Mouse (Mus musculus) heart, postnatal 14 days (tissue): ENCODE measurements around the gene Fam166a. TPM values are rescaled to one million over a fixed set of nuclear protein-coding genes. Genes with fewer than 3 reads are reported as not detected.
"Not testable (repeated sequence)": the region's sequence is repeated elsewhere in the genome, so short reads cannot be mapped to it uniquely, and the experiment has no call there.

ENCODE experiments used
- DNase-seq, 2 experiments: peaks; one replicate each; pipeline ENCODE4 v3.0.0; 2021 to 2022
- intact Hi-C: fragments of 180-260 bp; cut with DNase I; formaldehyde crosslinking; loops from one replicate; pipeline ENCODE4 v1.15.1; 2025
- total RNA-seq, 2 experiments: library from RNA; stranded (reverse); gene quantifications; 2 replicates each; pipeline ENCODE4 v1.2.3; 2021

Gene Fam166a
- total RNA-seq, 2 experiments from 2014 or later, result not detected

DNA sequence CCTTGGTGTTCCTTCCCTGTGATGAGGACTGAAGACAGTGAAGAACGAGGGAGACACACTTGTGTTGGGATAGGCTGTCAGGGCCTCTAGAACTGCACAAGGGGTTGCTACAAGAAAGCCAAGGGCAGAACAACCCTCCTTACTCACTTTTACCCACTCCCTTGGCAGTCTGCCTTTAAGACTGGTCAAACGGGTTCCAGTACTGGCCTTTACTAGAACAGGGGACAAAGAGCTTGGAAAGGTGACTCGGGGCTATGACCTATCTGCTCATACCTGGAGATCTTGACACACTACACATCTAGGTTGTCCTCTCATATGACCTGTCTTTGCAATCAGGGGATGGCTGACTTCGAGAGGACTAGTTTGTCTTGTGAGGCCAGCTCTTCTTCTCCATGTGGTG is 19.0 kb downstream of the Fam166a start:
- intact Hi-C loops, result no loop called here

DNA sequence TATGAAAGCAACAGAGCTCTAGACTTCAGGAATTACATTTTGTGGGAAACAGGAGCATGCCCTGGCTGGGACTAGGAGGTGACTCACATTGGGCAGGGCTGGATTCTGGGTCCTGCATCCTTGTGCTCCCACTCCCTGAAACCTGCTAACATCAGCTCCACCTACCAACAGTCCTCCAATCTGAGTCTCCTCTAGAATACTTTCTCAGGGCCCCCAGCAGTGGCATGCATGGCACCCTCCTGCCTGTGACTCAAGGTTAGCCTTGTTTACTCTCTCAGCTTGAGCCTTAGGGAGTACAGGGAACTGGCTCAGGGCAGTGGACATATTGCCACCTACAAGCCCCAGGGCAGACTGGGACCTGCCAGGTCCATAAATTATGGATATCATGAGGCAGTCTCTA is 19.6 kb downstream of the Fam166a start:
- DNase-seq, result no peak
- intact Hi-C loops, result no loop called here

More for the DNA sequence above, 19.0 kb downstream of the Fam166a start:
- DNase-seq, result no peak

DNA sequence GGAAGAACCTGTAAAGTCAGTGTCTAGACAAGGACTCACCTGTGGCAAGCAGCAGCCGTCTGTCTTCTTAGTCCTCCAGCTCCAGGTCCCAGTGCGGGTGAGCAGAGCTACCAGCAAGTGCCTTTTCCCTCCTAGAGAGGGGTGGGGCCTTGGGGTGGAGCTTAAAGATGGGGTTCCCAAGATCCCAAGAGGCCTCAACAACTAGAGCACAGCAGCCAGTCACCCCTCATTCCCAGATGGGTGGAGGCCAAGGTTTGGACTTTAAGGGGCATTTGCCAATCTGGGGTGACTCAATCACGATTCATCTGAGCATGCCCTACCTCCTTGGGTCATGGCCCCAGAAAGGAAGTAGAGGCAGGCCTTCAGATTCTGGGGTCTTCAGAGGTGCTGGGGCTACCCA is 21.2 kb downstream of the Fam166a start:
- intact Hi-C loops, result no loop called here
- no peak for DNase-seq

DNA sequence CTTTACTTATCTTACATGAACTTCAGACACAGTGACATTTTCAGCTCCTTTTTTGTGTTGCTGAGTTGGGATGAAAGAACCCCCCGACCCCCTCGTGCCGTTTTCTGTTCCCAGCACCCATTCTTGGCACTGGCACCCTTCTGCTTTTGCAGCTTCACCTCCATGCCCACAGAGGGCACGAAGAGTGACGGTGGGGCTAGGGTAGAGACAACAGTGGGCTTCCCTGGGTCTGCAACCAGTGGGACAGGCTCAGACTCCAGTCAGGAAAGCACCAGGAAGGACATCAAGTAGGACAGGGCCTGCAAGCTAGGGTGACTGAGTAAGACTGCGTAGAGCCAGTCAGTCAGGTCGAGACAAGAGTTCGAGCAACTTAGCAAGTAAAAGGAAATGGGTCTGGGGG is 21.8 kb downstream of the Fam166a start:
- intact Hi-C loops, result no loop called here
- no peak for DNase-seq

DNA sequence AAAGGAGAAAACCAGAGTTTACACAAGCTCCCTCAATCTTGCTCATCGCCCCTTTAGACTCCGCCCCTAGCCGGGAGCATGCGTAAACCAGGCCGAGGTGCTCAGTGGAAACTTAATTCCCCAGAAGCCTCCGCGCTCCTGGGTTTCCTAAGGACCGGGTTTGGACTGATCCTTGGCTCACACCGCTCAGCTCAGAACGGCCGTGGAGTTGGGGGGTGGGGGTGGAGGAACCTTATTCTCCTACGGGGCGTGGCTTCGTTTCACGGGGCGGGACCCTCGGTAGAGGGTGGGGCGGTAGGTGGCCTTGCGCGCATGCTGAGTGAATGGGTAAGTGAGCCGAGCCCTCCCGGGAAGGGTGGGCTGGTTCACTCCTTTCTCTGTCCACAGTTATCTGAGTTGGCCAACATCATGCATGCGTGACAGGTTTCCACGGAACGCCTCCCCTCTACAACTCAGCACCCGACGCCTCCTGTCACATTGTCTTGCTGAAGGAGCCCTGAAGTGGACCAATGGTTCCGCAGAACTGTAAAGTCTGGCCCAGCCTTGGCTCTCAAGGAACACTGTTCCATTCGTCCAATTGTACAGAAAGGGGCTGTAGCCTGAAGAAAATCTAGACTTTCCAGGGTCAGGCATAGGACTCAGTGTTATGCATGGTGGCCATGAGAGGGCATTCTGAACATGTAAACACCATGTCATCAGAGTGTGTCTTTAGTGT is 22.3 kb downstream of the Fam166a start:
- DNase-seq, result peak; percentile 43 to 66
- intact Hi-C loops, result no loop called here

DNA sequence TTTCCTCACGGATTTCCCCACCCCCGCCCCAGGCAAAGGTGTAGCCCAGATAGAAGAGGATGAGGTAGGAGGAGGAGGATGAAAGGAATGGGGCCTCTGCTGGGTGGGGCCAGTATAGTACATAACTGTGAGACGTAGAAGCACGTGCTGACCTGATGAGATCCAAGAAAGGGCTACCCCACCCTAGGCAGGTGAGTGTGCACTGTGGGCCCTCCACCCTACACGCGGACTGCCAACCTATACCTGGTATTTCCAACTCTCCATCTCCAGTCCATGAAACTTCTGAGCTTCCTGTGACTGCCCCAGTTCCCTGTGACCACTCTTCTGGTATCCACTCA is 22.9 kb downstream of the Fam166a start:
- intact Hi-C loops, result no loop called here
- DNase-seq, result no peak

DNA sequence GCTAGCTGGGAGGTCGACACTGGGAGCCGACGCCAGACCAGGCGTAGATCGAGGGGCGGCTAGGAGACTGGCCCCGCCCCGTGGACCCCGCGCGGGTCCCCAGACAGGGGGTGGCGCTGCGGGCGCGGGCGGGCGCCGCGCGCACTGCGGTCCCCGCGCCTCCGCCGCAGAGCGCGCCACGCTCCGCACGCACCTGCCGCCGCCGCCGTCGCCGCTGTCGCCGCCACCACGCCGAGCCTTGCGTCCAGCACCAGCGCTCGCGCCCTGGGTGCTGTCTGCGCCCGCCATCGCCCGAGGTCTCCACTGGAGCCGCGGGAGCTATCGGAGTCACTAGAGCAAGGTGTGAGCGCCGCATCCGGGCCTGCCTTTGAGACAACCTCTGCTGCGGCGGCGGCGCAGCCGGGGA is 23.6 kb downstream of the Fam166a start, which contains the start of the genes Rnf208 and Cysrt1:
Gene Rnf208, plus strand, starts transcription at position 155 of the 406 bp plus-strand sequence.
Gene Cysrt1, minus strand, starts transcription at position 352 of the 406 bp plus-strand sequence.
- DNase-seq, result no peak
- intact Hi-C loops, result no loop called here

DNA sequence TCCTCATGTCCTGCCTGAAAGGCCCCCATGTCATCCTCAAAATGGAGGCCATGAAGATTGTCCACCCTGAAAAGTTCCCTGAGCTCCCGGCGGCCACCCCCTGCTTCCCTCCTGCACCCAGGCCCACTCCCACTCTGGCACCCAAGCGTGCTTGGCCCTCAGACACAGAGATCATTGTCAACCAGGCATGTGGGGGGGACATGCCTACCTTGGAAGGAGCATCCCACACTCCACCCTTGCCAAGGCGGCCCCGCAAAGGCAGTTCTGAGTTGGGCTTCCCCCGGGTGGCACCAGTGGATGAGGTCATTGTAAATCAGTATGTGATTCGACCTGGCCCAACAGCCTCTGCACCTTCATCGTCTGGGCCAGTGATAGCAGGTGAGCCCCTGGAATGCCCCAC is 24.8 kb downstream of the Fam166a start:
- intact Hi-C loops, result no loop called here
- no peak for DNase-seq

DNA sequence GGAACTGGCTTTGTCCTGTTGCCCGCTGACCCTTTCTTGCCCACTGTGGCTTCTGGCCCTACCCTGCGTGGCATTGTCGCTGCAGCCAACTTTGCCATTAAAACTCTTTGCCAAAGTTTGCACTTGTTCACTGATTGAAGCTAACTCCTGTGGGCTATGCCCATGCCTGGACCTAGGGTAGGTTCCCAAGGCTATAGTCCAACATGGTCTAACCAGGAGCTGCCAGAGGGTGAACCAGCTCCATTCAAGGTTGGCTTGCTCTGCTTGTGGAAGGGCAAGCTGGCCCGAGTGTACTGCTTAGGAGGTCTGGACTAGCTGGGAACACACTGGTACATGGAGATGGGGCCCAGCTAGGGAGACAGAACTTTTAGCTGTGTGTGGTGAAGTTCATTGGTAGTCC is 25.6 kb downstream of the Fam166a start:
- intact Hi-C loops, result no loop called here

DNA sequence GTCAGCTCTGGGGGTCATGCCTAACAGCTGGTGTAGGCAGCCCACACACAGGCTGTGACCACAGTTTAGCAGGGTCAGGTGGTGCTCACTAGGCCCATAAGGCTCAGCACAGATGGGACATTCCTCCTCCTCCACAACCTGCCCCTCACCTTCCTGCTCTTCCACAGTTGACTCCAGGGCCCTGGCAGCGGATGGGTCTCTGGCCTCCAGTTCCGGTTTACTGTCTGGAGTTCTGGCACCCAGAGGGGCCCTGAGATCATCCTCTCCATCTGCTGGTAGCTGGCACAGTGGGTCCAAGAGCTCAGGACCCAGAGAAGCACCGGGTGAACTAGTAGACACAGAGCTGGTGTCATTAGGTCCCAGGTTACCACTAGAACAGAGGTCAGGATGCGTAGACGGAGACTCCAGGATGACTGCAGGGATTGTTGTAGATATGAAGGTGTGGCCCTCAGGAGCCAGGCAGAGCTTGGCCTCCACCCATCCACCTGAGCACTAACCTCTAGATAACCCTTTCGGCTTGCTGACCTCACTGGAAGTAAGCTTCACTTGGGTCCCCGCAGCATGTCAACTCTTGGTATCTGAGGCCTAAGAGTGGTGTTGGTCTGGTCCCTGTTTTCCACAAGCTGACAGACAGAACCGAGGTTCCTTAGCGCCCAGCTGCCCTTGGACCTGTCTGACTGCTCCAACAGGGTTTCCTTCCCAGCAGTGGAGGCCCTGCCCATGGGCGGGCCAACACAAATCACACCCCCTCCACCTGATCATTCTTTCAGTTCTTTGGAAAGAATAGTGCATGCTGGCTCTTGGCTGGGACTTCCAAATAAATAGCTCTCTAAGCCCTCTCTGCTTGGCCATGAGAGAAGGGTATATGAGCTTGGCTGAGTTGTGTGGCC is 27.9 kb downstream of the Fam166a start, which contains the start of gene AL732309.1:
Gene AL732309.1, minus strand, starts transcription at position 681 of the 890 bp plus-strand sequence.
- intact Hi-C loops, result no loop called here
- DNase-seq, result no peak

More for the DNA sequence above, 25.6 kb downstream of the Fam166a start:
- DNase-seq, result no peak

DNA sequence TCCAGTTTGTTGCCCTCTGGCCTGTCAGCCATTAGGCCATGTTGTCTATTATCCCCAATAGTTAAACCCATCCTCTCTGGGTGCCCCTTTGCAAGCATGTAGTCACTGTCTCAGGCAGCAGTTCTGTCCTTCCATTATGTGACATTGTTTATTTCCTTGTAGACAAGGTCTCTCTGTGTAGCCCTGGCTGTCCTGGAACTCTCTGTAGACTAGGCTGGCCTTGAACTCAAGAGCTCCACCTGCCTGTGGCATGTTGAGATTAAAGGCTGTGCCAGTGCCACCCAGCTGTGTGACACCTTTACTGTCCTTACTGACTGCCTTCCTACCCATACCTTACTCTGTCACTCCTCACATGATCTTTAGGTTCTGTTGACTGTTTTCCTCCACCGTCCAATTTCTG is 33.8 kb downstream of the Fam166a start:
- intact Hi-C loops, result loop anchor here (2.0 to 5.0 kb wide), 2 partner anchors 24 to 155 kb away; partner anchors contain the start of gene Noxa1
- DNase-seq, result no peak

DNA sequence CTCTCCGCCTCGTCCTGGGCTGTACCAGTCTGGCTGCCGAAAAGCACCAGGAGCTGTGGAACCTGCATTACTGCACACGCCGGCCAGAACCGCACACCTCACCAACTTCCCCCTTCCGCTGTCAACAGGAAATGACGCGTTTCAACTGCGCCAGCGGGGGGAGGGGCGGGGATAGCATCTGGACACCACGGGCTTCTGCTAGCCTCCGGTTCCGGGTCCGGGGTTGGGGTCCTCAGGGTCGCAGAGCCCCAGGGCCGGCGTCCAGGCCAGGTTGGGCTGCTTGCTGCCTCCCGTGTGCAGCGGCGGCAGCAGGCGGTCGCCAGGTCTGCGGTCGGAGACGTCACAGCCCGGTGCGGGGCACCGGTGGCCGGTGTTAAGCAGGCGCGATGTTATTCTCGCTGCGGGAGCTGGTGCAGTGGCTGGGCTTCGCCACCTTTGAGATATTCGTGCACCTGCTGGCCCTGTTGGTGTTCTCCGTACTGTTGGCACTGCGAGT is 36.8 kb downstream of the Fam166a start, which contains the start of gene Tmem203:
Gene Tmem203, plus strand, starts transcription at position 156 of the 496 bp plus-strand sequence.
- DNase-seq, result peak; percentile 85 to 89
- intact Hi-C loops, result loop anchor here (2.0 kb wide), 1 partner anchor 61 kb away; no protein-coding TSS in a partner anchor

DNA sequence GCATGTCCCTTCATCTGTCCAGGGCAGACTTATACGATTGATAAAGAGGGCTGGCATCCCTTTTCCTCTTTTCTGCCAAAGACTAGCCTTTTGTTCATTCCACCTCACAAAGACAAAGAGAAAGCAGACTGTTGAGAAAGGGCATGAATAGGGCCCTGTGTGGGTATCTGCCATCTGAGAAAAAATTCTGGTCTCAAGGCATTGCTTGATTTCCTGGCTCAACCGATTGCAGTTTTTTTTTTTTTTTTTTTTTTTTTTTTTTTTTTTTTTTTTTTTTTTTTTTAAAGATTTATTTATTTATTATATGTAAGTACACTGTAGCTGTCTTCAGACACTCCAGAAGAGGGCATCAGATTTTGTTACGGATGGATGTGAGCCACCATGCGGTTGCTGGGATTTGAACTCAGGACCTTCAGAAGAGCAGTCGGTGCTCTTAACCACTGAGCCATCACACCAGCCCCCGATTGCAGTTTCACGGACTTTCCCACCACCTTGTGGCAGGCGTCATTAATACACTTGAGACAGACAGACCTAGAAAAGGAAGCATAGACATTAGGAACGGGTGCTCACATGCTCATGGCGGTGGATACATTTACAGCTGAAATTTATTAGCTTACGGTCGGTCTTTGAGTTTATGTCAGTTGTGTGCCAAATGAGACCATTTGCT is 38.0 kb downstream of the Fam166a start:
- peak; percentile 44 to 64 for DNase-seq
- intact Hi-C loops, result not testable (repeated sequence)

DNA sequence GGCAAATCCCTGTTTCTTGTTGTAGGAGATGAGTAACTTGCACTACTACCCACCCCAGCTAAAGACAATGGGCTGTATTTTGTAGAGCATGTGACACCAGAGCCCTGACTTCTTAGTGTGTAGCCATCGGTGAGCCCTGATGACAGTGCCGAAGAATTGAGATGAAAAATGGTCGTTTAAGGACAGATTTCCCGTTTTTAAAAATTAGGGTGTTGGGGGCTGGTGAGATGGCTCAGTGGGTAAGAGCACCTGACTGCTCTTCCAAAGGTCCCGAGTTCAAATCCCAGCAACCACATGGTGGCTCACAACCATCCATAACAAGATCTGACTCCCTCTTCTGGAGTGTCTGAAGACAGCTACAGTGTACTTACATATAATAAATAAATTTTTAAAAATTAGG is 38.7 kb downstream of the Fam166a start:
- intact Hi-C loops, DNase-seq: not testable (repeated sequence)

DNA sequence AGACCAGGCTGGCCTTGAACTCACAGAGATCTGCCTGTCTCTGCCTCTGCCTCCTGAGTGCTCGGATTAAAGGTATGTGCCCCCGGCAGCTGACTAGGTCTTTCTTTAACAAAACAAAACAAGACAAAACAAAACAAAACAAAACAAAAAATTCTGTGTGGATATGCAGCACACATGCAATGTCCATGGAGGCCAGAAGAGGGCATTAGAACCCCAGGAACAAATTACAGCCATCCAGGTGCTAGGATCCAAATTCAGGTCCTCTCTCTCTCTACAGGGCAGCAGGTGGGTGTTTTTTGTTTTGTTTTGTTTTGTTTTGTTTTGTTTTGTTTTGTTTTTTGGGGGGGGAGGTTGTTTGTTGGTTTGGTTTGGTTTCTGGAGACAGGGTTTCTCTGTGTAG is 40.3 kb downstream of the Fam166a start:
- intact Hi-C loops, result no loop called here
- DNase-seq, result no peak

DNA sequence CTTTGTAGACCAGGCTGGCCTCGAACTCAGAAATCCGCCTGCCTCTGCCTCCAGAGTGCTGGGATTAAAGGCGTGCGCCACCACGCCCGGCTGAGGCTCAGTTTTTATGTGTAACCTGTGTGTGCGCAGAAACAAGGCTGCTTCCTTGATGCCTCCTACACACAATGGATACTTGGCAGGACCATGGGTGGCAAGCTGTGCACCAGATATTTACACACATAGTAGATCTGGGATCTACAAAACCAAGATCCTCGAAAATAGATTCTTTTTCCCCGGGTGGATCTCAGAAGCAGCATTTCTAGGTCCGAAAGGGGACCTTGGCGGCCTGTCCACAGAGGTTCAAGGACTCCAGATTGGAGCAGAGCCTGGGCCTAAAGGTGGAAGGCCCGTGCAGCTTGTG is 43.3 kb downstream of the Fam166a start:
- intact Hi-C loops, result no loop called here
- no peak for DNase-seq

DNA sequence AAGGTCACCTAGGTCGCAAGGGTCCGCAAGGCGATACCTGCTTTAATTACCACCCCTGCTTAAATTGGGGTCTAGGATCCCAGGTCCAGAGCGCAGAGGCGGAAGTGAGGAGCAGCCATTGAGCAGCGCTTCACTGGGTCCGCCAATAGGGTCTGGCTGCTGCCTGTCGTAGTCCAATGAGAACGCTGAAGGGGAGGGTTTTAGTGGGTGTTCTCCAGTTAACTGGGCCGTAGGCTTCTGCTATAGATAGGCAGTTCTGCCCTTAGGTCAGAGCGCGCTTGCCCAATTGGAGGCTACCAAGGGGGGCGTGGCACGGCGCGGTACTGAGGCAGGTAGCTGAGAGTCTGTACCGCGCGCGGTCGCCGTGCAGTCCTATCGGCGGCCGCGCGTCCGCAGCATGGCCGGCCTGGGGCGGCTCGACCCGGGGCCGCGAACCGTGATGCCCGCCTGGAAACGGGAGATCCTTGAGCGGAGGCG is 43.8 kb downstream of the Fam166a start, which contains the start of gene Tprn:
Gene Tprn, plus strand, starts transcription at position 328 of the 477 bp plus-strand sequence.
- peak; percentile 92 to 93 for DNase-seq
- intact Hi-C loops, result no loop called here

DNA sequence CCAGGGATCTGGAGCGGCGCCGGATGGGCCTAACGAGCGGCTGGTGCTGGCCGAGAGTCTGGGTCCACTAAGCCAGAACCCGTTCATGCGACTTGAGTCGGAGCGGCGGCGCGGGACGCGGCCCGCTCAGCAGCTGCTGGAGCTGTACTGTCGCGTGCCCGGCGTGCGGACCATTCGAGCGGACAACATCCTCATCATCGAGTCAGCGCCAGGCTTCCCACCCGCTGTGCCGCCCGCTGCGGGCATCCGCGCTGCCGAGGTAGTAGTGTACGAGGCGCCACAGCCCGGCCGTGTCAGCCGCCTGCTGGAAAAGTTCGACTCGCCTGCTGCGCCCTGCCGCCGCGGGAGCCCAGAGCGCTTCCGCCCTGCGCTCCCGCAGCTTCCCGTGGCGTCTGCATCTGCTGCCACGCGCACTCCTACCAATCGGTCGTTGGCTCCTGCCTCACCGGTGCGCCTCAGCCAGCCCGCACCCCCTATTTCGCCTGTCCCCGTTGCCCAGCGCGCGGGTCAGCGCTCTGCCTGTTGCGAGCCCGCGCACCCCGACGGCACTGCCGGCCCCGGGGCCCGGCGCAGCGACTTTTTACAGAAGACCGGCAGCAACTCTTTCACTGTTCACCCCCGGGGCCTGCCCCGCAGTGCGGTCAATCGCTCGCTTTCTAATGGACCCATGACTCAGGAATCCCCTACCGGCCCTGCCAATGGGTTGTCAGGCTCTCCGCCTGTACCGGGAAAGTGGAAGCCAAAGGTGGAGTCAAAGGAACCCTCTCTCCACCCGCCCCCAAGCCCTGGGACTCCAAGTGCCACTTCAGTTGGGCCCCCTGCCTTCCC is 44.5 kb downstream of the Fam166a start:
- DNase-seq, result peak; percentile 33 to 46
- intact Hi-C loops, result no loop called here

DNA sequence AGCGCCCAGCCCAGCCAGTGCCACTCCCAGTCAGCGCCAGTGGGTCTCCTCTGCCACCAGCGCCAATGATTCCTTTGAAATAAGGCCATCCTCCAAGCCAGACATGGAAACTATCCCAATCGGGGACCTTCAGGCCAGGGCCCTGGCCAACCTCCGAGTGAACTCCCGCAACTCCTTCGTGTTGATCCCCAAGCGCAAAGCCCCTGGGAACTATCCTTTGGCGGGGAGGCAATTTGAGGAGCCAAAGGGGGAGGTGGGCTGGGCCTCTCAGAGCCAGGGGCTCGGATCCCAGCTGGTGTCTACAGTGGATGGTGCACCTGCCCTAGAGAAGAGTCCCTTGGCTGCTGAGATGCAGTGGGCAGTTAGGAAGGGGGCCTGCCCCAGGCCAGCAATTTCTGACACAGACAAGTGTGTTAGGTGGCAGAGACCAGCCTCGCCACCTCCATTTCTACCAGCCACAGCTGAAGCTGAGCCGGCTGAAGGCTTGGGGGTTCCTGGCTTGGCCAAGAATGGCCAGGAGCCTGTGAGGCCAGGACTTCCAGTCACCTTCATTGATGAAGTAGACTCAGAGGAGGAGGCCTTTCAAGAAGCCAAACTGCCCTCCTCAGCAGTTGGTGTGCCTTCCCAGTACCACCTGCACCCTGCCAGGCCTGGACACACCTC is 45.2 kb downstream of the Fam166a start:
- intact Hi-C loops, result no loop called here
- DNase-seq, result no peak
